7 mouse cellular contexts compared by ENCODE assay signal in the genomic region with DNA sequence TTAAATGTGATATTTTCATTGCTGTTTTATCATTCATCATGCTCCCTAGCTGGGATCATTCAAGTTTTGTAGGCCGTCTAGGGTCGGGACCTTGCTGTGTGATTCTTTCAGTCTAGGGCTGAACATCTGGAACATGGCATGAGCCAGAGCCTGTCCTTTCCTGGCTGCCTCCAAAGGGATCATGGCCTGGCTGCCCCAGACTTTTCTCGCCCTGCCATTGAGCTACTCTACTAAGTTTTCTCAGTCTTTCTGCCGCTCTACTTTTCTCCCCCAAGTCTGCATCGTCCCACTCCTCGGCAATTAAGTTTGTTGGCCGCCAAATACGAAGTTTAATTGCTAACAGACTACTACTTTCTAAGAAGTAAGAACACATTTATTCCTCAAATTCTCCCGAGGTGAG. TPM values are rescaled to one million over a fixed set of nuclear protein-coding genes. Genes with fewer than 3 reads are reported as not detected.
DNase-seq lines count a peak whose midpoint lies in the region; ATAC-seq and TF ChIP-seq lines count a peak whose summit lies in the region.

No protein-coding gene starts in this region.

- whole genome bisulfite sequencing in limb, embryonic 10.5 days, result 16% methylated on average over 9 of the region's 9 CpGs
- 19% methylated on average over 9 of the region's 9 CpGs for WGBS in neural tube, embryonic 12.5 days

- peaks cover 8% of the 10 kb centered on the region for H3K79me3 ChIP-seq in C2C12 (ENCODE audit: low read depth)

- no peak overlapping the region for H3ac ChIP-seq in C2C12 (ENCODE audit: control insufficient read depth, insufficient read length, low read depth)

- H3K79me2 ChIP-seq in C2C12 (ENCODE audit: control insufficient read depth, insufficient read depth), result peaks cover 27% of the 10 kb centered on the region

- H3K9me3 ChIP-seq in ES-E14 (ENCODE audit: control insufficient read depth, insufficient read depth, low read depth, low read length), result no peaks in the 10 kb centered on the region
- H3K9me3 ChIP-seq in limb, embryonic 10.5 days (replicated peaks), result no peaks in the 10 kb centered on the region
- H3K9me3 ChIP-seq in neural tube, embryonic 12.5 days, result no peaks in the 10 kb centered on the region

- no peak for TF ChIP-seq CTCF in C2C12 (IDR thresholded peaks at IDR 0.05; ENCODE audit: control insufficient read depth, insufficient read depth, insufficient read length)

- no peak for ATAC-seq in neural tube, embryonic 12.5 days (ENCODE audit: low FRiP score, low read depth)

- peak overlapping the region; percentile 86 for H3K4me2 ChIP-seq in neural tube, embryonic 12.5 days (replicated peaks)

- H3K4me1 ChIP-seq in ES-E14 (ENCODE audit: control insufficient read depth in 2 of 2, insufficient read depth in 2 of 2, low read length in 2 of 2, poor library complexity in 1 of 2), result peaks cover 0 to 4% of the 10 kb centered on the region in 2 experiments; a peak in 2 of 4 replicates
- H3K4me1 ChIP-seq in limb, embryonic 10.5 days, result peaks cover 25% of the 10 kb centered on the region
- H3K4me1 ChIP-seq in neural tube, embryonic 12.5 days, result peaks cover 9% of the 10 kb centered on the region

- H3K36me3 ChIP-seq in C2C12 (ENCODE audit: control insufficient read depth, insufficient read depth) (peaks cover 26% of the 10 kb centered on the region), ES-E14 (ENCODE audit: control insufficient read depth, insufficient read depth, low read length, poor library complexity, severe bottlenecking) (peaks cover 26% of the 10 kb centered on the region)
- peaks cover 43% of the 10 kb centered on the region for H3K36me3 ChIP-seq in limb, embryonic 10.5 days
- peaks cover 54% of the 10 kb centered on the region for H3K36me3 ChIP-seq in neural tube, embryonic 12.5 days

- no peaks in the 10 kb centered on the region for H3K27me3 ChIP-seq in C2C12 (ENCODE audit: control insufficient read depth, insufficient read depth, insufficient read length)
- H3K27me3 ChIP-seq in limb, embryonic 10.5 days (ENCODE audit: low read depth, poor library complexity, severe bottlenecking), result no peaks in the 10 kb centered on the region
- no peaks in the 10 kb centered on the region for H3K27me3 ChIP-seq in neural tube, embryonic 12.5 days (replicated peaks)

- in situ Hi-C loops in ES-E14 (cut with MboI; ENCODE audit: low sequenced_read_pairs in 2 of 2, unreplicated experiment in 2 of 2), result no loop called here

- peak overlapping the region; percentile 37; the same call in 1 of the 2 replicates for H3K9ac ChIP-seq in ES-E14 (ENCODE audit: insufficient read depth, low read depth, low read length, poor library complexity, severe bottlenecking)
- H3K9ac ChIP-seq in neural tube, embryonic 12.5 days, result peak overlapping the region; percentile 88

- H3K4me3 ChIP-seq in C2C12 (ENCODE audit: insufficient read depth, poor library complexity, severe bottlenecking), result peak overlapping the region; percentile 85
- H3K4me3 ChIP-seq in ES-E14 (ENCODE audit: insufficient read depth in 1 of 2, low read depth in 1 of 2, low read length in 2 of 2, poor library complexity in 1 of 2, severe bottlenecking in 1 of 2), result peak overlapping the region; percentile 9 to 89; a peak in 2 of 4 replicates
- peak overlapping the region; percentile 92 for H3K4me3 ChIP-seq in limb, embryonic 10.5 days
- peak overlapping the region; percentile 83 for H3K4me3 ChIP-seq in neural tube, embryonic 12.5 days

- DNase-seq in ES-E14 (ENCODE audit: low read depth, low spot score), result no peak
- peak; percentile 39 for DNase-seq in gastrocnemius, postnatal 25 days
- DNase-seq in limb, embryonic 10.5 days (ENCODE audit: low spot score), result peak; percentile 65
- DNase-seq in cerebellum, adult 11 months, result no peak
- no peak for DNase-seq in spleen, postnatal 36 days (ENCODE audit: low spot score in 2 of 2)

- H3K27ac ChIP-seq in ES-E14 (ENCODE audit: insufficient read depth, low read depth, low read length, poor library complexity, severe bottlenecking), result no peak overlapping the region
- peak overlapping the region; percentile 92 for H3K27ac ChIP-seq in limb, embryonic 10.5 days
- no peak overlapping the region for H3K27ac ChIP-seq in neural tube, embryonic 12.5 days

TF ChIP-seq in C2C12, 6 proteins besides CTCF, POLR2A, EP300 and RAD21:
- TF ChIP-seq MYOG (IDR thresholded peaks at IDR 0.05; ENCODE audit: control insufficient read depth, extremely low read depth, insufficient read length), result no peak
- no peak for TF ChIP-seq USF1 (IDR thresholded peaks at IDR 0.05; ENCODE audit: low read depth)
- TF ChIP-seq FOSL1 (IDR thresholded peaks at IDR 0.05; ENCODE audit: insufficient read depth, low read length, poor library complexity, severe bottlenecking), result no peak
- TF ChIP-seq CEBPB (IDR thresholded peaks at IDR 0.05; ENCODE audit: low read depth), result no peak
- no peak for TF ChIP-seq MAX (IDR thresholded peaks at IDR 0.05)
- TF ChIP-seq MYOD1 (IDR thresholded peaks at IDR 0.05; ENCODE audit: control insufficient read depth, insufficient read length, low read depth), result no peak

TF ChIP-seq in ES-E14, 5 proteins besides CTCF, POLR2A, EP300 and RAD21:
- no peak for TF ChIP-seq ZNF384 (IDR thresholded peaks at IDR 0.05; ENCODE audit: low read depth, low read length)
- TF ChIP-seq HCFC1 (IDR thresholded peaks at IDR 0.05; ENCODE audit: borderline replicate concordance, insufficient read depth, low read length), result no peak
- no peak for TF ChIP-seq ZC3H11A (IDR thresholded peaks at IDR 0.05; ENCODE audit: borderline replicate concordance, low read depth, low read length)
- no peak for TF ChIP-seq CHD2 (IDR thresholded peaks at IDR 0.05; ENCODE audit: low read depth, low read length)
- TF ChIP-seq MAFK (IDR thresholded peaks at IDR 0.05; ENCODE audit: insufficient read depth, low read depth, low read length), result no peak
TF ChIP-seq in ES-E14: peak in this region for 0.

RNA-seq across cellular contexts. Expression of gene Tmem214, which starts 1.2 kb away (rescaled TPM):
- 46.1 TPM for polyA plus RNA-seq in C2C12 (2012; fragmentation: generic; extraction: Trizol)
- 66.9 and 90.3 TPM in 2 replicates for total RNA-seq in ES-E14 (2012; rRNA removed)
- total RNA-seq in gastrocnemius, postnatal 25 days (2021), result 10 to 100 TPM; 25.2 to 35.0 TPM
- 68.7 and 82.4 TPM in 2 replicates for polyA plus RNA-seq in limb, embryonic 10.5 days (2016; fragmentation: Nextera tagmentation; extraction: Ambion mirVana)
- 60.2 and 61.4 TPM in 2 replicates for polyA plus RNA-seq in neural tube, embryonic 12.5 days (2016; fragmentation: Nextera tagmentation; extraction: Ambion mirVana)

RNA-seq across cellular contexts. Expression of gene Agbl5, which starts 19.5 kb away (rescaled TPM):
- 5.2 TPM for polyA plus RNA-seq in C2C12 (2012; fragmentation: generic; extraction: Trizol)
- 17.0 and 19.7 TPM in 2 replicates for total RNA-seq in ES-E14 (2012; rRNA removed)
- total RNA-seq in gastrocnemius, postnatal 25 days (2021), result 1 to 10 TPM; 2.0 to 2.5 TPM
- 20.4 and 29.9 TPM in 2 replicates for polyA plus RNA-seq in limb, embryonic 10.5 days (2016; fragmentation: Nextera tagmentation; extraction: Ambion mirVana)
- 27.5 and 29.0 TPM in 2 replicates for polyA plus RNA-seq in neural tube, embryonic 12.5 days (2016; fragmentation: Nextera tagmentation; extraction: Ambion mirVana)

RNA-seq across cellular contexts. Expression of gene Ost4, which starts 38.6 kb away (rescaled TPM):
- polyA plus RNA-seq in C2C12 (2012; fragmentation: generic; extraction: Trizol), result 348 TPM
- 203 and 229 TPM in 2 replicates for total RNA-seq in ES-E14 (2012; rRNA removed)
- 100 to 1,000 TPM; 103 to 117 TPM for total RNA-seq in gastrocnemius, postnatal 25 days (2021)
- 403 and 414 TPM in 2 replicates for polyA plus RNA-seq in limb, embryonic 10.5 days (2016; fragmentation: Nextera tagmentation; extraction: Ambion mirVana)
- 294 and 304 TPM in 2 replicates for polyA plus RNA-seq in neural tube, embryonic 12.5 days (2016; fragmentation: Nextera tagmentation; extraction: Ambion mirVana)

RNA-seq across cellular contexts. Expression of gene Emilin1, which starts 44.2 kb away (rescaled TPM):
- 9.9 TPM for polyA plus RNA-seq in C2C12 (2012; fragmentation: generic; extraction: Trizol)
- total RNA-seq in ES-E14 (2012; rRNA removed), result 14.3 and 16.6 TPM in 2 replicates
- total RNA-seq in gastrocnemius, postnatal 25 days (2021), result 10 to 100 TPM in 1 of 2 experiments, 1 to 10 TPM in 1; 9.3 to 10.9 TPM
- 202 and 241 TPM in 2 replicates for polyA plus RNA-seq in limb, embryonic 10.5 days (2016; fragmentation: Nextera tagmentation; extraction: Ambion mirVana)
- polyA plus RNA-seq in neural tube, embryonic 12.5 days (2016; fragmentation: Nextera tagmentation; extraction: Ambion mirVana), result 63.7 and 75.3 TPM in 2 replicates

RNA-seq across cellular contexts. Expression of gene Khk, which starts 52.2 kb away (rescaled TPM):
- polyA plus RNA-seq in C2C12 (2012; fragmentation: generic; extraction: Trizol), result 16.2 TPM
- 14.9 and 21.2 TPM in 2 replicates for total RNA-seq in ES-E14 (2012; rRNA removed)
- total RNA-seq in gastrocnemius, postnatal 25 days (2021), result 10 to 100 TPM; 25.2 to 34.5 TPM
- 7.1 and 7.8 TPM in 2 replicates for polyA plus RNA-seq in limb, embryonic 10.5 days (2016; fragmentation: Nextera tagmentation; extraction: Ambion mirVana)
- 6.7 and 8.6 TPM in 2 replicates for polyA plus RNA-seq in neural tube, embryonic 12.5 days (2016; fragmentation: Nextera tagmentation; extraction: Ambion mirVana)

Comparison
In these comparisons a context has a peak if more than half of its experiments do, and no peak if none do; other contexts are left out.
1. DNase-seq: peak in gastrocnemius, postnatal 25 days (single experiment) and limb, embryonic 10.5 days (single experiment); none in ES-E14 (single experiment), cerebellum, adult 11 months (single experiment) and spleen, postnatal 36 days (0 of 2).
2. Peak in every context shown above with its lines, with median percentiles within 50 percentile points of each other: H3K4me3 ChIP-seq.